Mouse (Mus musculus) erythroid progenitor cell, adult 5-6 weeks (primary cell): ENCODE results near the gene Nfic. TPM values are rescaled to one million over a fixed set of nuclear protein-coding genes. Genes with fewer than 3 reads are reported as not detected.
A peak's percentile ranks its signal among the peaks of the same experiment; 100 is the strongest.

ENCODE experiments used
- ATAC-seq: replicated peaks from 2 replicates; pipeline ENCODE4 v1.8.0; 2016; ENCODE audit warnings: moderate number of reproducible peaks, mild to moderate bottlenecking, moderate TSS enrichment, inconsistent platforms; ENCODE audit not compliant: poor library complexity, low FRiP score, severe bottlenecking
- total RNA-seq, 2 experiments: library from RNA; stranded (forward) in 1 of 2; stranded (reverse) in 1 of 2; fragments of 150-400 nt in 1 of 2; fragments of 186-747, 209-891 nt in 1 of 2; gene quantifications; 2 replicates each; pipeline versions ENCODE4 v1.2.3 to v1.2.4; 2015 to 2017; ENCODE audit warnings: low replicate concordance in 2 of 2

Gene Nfic
- total RNA-seq (2015; ENCODE audit: low replicate concordance), result 10.1 and 15.1 TPM in 2 replicates
- total RNA-seq (2017; ENCODE audit: low replicate concordance), result 0.45 and 0.90 TPM in 2 replicates

DNA sequence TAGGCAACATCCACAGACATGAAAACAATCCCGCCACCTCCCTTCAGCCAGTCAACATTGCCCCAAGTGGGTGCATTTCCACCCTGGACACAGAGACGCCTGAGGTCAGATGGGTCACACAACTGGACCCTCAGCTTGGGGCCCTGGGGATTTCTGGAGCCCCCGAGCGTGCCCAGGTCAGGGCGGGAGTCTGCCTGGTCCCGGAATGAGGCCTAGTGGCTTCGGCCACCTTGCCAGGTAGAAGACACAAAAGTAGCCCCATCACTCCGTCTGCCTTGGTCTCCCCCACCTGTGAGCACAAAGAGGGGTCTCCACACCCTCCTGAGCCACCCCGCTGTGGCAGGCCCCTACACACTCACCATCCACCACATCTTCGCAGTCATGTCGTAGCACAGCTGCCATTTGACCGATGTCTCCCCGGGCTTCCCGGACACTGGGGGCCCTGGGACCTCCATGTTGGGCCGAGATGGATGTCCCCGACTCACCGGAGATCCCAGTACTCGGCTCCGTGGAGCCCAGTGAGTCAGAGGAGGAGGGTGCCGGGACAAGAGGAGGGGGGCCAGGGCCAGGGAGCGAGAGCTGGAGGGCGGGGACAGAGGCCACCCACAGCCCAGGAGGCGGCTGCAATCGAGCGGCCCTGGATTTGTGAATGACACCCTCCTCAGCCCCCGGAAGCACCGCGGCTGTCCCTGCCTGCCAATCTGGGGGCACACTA, at the start of gene Nfic:
TSS of gene Nfic (minus strand) at position 455 of the 715 bp plus-strand sequence.
- no peak for ATAC-seq

DNA sequence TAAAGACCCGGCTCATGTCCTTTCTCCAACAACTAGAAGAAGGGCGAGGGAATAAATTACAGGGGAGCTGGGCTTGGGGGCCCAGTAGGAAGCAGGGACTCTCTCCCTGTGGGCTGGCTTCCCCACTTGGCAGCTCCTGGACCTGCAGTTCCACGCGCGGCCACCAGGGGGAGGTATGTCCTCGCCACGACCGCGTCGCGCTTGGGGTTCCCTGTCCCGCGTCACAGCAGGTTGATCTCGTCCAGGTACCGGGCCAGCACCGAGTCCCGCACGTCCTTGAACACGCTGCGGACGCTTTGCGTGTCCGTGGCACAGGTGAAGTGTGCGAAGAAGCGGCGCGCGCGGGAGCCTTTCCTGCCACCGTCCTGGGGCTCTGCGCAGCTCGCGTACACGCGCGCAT, 47.2 kb upstream of the Nfic start:
- ATAC-seq, result peak; percentile 76

DNA sequence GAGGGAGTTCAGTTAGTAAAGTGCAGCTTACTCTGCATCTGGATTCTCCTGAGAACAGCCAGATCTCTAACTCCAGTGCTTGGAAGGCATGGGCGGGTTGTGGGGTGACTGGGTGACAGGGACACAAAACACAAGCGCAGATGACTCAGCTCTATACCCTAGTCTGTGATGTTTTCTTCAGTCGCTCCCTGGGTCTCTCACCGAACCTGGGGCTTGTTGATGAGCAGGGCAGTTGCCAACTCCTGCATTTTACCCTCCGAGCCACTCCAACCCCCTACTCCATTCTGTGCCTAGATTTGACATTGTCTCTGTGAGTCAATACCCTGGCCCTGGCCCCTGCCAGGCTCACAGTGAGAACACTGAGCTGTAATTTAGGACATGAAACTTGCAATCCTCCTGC, 46.4 kb upstream of the Nfic start:
- no peak for ATAC-seq

DNA sequence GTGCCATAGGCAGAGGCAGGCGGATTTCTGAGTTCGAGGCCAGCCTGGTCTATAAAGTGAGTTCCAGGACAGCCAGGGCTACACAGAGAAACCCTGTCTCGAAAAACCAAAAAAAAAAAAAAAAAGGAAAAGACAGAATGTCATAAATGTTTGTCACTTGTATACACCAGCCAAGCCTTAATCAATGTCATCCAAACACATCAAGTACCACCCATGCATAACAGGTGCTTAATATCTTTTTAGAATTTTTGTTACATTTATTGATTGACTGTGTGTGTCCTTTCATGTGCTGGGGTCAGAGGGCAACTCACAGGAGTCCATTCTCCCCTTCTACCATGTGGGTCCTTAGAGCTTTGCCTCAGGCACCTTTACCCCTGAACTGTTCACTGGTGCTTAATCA, 44.6 kb upstream of the Nfic start, which contains the start of gene S1pr4:
TSS of gene S1pr4 (minus strand) at position 101 of the 400 bp plus-strand sequence.
- ATAC-seq, result no peak

DNA sequence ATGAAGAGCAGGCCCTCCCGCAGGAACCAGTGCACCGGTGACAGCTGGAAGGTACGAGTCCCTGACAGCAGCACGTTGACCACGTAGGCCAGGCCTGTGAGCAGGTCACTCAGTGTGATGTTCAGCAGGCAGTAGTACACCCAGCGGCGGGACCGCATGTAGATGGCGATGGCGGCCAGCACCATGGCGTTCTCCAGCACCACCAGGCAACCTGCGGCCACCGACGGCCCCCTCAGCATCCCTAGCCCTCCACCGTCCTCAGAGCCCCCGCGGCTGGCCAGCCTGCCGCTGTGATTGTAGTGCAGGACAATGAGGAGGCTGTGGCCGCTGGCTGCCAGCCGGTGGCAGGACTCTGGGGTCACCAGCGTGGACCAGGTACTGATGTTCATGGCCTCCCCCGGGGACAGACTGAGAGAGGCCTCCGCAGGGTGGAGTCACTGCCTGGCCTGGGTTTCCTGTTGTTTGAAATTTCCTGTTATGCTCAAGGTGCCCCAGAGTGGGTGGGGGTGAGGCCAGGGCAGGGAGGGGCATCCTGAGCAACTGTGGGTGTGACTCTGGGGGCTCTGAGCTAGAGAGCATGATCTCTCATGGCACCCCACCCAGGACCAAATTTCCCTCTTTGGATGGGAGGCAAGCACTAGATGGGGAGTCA, 43.9 kb upstream of the Nfic start:
- no peak for ATAC-seq

DNA sequence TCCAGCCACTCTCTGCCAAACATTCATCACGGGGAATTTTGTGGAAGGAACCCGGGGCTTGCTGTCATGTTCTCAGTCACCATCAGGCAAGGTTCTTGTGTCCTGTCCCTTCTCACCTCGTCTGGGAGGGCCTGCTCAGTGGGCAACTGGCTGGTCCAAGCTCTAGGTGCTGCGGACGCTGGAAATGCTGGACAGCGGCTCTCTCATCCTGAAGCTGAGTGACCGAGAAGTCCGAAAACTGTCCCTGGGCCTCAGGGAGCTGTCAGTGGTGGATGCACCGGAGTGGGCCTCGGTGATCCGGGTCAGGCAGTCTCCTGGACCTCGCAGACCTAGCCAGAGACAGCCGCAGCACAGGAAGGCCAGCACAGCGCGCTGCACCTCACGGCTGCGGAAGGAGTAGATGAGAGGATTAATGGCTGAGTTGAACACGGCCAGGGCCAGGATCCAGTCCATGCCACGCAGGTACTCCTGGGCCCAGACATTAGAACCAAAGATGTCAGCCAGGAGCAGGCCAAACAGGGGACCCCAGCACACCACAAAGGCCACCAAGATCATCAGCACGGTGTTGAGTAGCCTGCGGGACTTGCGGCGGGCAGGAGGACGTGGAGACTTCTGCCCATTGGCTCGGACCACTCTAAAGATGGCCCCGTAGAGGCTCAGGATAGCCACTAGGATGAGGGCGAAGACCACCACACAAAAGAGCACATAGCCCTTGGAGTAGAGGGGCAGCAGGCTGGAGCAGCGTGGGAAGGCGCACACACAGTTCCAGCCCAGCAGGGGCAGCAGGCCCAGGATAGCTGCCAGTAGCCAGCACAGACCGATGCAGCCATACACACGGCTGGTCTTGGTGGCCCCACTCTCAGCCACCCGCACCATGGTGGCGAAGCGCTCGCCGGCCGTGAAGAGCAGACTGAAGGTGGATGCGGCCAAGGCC, 43.1 kb upstream of the Nfic start:
- no peak for ATAC-seq

DNA sequence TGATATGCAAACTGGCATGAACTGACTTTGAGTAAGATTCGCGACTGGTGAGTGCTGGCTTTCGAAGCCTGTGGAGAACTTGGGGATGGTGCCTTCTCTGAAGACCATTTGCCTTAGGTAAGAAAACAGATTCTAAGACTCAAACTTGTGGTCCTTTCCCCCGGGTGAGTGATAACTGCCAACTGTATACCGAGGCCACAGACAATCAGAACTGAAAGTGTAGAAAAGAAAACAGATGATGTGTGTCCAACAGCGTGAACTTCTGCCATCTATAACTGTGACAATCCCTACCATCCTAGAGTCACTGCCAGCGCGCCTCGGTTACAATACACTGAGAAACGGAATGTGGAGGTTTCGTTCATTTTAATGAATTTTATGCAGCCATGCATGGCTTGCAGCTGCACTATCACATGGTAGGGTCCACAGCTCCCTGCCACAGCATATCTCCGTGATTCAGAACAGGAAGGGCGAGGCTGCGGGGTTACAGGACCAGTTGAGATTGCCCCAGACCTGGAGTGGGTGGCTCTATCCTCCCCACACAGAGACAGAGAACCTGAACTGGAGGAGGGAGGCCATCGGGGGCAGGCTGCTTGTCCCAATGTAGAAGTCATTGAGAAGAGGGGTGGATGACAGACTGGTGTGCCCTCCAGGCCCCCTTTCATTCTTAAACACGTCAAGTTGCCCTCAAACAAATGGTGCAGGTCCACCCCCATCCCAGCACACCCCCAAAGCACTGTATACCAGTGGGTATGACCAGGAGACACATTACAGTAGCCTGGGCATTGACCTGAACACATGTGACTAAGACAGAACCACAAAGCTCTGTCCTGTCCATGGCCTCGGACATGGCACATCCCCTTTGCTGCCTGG, 42.2 kb upstream of the Nfic start:
- ATAC-seq, result no peak

DNA sequence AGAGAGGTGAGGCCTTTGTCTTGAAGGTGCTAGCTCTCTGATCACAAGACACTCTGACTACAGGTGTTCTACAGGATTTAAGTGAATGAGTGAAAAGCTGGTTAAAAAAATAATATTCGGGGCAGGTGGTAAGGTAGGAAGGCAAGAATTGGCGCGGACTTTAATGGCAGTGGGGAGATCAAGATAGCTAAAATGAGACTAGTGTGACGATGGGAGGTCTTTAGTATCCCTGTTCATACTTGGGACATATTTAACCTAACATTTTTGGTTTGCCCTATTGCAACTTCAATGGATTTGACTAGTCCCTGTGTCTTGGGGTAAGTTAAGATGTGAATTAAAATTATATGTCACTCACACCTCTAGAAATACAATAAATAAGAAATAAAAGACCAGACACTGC, 41.5 kb upstream of the Nfic start:
- no peak for ATAC-seq

DNA sequence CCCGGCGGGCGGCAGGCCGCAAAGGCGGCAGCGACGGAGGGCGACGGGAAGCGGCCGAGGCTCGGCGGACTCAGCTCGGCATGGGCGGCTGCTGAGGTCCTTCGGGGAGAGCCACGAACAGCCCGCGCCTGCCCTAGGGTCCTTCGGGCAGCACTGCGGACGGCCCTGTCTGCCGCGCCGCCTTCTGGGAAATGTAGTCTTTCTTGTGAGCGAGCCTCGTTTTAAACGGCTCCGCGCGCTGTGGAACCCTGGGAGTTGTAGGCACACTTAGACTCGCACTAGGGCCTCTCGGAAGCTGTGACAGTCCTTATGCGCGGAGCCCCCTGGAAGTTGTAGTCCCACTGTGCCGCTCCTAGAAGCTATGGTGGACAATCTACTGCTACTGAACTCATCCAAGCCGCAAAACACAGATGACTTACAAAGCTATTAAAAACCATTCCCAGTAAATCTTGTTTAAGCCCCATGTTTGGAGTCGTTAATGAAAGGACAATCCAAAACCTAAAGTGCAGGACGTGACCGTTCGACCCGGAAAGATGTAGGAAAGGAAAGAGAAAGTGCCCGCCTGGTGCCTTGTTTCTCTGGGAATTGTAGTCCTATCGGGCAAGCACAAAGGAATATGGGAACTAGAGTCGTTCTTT, 40.9 kb upstream of the Nfic start, which contains the start of gene Ncln:
TSS of gene Ncln (minus strand) at position 129 of the 638 bp plus-strand sequence.
- peak; percentile 90 for ATAC-seq

DNA sequence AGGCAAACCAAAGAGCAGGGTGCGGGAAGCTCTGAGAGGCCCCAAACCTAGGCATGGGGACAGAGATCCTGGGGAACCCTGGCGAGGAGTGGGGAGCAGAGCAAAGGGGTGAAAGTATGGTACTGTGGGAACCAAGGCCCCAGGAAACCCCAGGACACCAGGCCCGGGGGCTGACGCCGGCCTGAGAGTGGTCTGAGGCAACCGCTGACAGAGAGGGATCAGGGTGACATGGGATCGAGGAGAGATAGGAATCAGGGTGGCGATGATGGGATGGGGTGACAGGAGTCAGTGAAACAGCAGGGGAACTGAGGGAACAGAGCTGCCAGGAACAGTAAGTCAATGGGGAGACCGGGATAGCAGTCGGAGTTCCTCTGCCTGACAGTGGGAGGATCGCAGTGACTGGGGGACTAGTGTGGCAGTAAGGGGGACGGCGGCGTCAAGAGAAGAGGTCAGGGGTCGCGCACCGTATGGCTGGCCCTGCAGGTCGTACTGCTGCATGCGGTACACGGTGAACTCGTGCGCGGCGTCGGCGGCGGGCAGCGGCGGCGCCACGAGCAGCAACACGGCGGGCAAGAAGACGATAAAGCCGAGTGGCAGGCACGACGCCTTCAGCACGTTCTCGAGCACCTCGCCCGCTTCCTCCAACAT, 40.3 kb upstream of the Nfic start:
- ATAC-seq, result peak; percentile 5

DNA sequence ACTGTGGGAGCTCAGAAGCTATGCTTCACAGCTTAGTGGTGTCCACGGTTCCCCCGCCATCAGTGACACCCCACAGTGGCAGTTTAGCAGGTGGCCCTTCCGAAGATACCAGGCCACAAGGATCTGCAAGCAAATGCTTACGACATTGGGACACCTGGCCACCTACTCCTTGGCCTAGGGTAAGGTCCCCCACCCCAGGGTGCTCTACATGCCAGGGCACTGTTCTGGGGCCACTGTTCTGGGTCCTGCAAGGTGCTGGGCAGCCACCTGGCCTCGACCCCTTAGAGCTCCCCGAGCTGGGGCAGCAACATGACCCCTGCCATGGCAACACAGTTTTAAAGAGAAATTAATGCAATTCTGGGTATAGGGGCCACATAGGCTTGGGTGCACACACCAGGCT, 39.7 kb upstream of the Nfic start:
- ATAC-seq, result no peak

DNA sequence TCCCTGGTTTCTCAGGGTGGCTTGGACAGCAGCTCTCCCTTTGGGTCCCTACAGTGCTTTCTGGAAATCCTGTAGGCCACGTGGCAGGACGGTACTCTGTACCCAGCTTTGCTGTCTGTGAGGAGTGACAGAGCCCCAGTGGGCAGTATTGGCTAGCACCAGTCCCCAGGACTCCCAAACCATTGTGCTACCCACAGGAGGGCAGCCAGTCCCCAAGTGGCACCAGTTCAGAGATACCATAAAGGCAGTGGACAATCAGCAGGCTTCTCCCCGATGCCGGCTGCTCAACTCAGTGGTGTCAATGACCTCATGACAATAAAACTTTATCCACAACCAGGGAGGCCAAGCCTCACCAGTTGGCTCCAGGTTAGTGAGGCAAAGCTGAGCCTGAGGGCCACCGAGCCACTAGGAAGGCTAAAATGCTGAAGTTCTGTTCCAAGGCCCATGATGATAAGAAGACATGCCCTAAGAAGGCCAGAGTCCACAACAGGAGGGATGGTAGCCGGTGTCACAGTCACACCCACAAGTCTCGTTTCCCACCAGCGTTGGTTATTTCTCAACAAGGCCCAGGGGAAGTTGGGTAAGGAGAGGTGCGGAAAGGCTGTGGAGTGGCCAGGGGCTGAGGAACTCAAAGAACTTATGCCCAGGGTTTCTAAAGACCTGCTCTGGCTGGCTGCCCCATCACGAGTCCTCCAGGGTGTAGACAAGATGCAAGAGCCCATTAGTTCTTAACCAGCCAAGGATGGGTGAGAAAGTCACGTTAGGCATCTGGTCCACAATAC, 39.0 kb upstream of the Nfic start:
- ATAC-seq, result no peak

DNA sequence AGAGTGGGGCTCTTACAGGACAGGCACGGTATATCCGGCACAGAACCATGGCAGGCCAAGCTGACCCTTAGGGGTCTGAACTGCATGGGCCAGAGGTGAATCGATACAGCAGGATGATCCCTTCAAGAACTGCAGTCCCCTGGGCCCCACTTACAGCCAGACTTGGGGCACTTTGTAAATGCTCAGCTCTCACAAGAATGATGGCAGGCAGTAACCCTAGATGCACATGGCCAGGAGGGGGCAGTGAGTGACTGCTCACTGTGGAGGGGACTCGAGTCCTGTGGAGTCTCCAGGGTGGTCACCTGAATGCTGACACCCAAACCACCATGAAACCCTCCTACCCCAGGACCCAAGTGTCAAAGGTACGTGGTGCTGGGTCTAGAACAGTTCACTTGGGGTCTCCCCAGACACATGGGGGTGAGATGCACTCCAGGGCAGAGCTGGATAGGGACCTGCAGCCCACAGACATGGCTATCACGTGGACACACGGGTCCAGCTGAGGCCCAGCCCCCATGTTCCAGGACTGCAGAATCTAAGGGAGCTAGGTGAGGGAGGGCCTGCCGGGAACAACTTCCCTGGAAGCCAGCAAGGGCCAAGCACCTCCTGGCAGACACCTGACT, 38.3 kb upstream of the Nfic start:
- no peak for ATAC-seq

DNA sequence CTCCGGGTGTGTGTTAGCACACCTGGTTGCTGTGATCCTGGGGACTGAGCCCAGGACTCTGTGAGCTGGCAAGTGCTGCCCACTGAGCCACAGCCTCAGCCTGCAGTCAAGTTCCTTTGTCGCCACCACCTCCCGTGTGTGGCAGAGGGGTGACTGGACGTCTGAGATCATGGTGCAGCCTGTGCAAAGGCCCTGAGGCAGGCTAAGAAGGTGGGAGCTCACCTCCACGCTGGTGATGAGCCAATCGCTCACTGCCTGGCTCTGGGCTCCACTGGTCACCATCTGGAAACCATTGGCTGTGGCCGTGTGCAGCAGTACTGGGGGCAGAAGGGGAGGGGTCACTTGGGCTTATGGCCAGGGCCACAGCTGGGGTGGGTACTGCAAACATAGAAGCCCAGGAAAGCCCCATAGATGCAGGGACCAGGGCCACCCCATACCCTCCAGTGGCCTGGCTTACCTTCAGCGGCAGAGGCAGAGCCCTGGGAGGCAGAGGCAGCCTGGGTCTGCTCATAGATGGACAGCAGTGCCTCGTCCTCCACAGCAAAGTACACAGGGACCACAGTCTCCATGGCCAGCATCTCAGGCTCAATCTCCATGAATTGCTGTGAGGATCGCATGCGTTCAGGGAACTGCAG, 37.3 kb upstream of the Nfic start:
- no peak for ATAC-seq

DNA sequence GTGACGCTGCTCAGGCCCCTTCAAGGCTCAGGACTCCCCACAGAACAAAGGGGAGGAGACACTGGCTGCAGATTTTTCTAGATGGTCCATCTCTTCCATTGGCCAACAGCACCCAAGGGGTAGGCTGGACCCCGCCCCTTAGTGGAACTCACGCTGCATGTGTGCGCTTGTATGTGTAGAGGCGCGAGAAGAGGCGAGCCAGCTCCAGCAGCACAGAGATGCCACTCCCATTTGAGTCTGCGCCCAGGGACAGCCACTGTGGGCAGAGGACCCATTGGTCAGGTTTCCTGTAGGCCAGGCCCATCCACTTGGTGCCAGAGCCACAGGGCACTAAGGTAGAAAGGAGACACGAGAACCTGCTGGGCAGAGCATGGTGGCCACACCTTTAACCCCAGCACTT, 35.6 kb upstream of the Nfic start:
- no peak for ATAC-seq

DNA sequence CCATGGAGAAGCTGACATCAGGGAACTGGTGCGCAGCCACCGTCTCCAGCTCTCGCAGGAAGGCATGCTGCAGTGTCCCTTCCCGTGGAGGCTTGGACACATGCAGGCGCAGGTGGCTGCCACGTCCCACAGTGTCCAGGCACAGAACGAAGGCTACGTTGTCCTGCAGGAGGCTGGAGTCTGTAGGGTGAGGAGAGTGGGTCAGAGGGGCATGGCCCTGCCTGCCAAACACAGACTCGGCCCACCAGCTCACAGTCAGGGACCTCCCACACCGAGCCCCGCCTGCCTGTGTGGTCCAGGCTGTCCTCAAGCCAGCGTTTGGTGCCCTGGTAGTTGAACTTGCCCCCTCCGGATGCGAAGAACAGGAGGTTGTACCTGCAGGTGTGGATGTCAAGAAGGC, 34.5 kb upstream of the Nfic start:
- no peak for ATAC-seq

DNA sequence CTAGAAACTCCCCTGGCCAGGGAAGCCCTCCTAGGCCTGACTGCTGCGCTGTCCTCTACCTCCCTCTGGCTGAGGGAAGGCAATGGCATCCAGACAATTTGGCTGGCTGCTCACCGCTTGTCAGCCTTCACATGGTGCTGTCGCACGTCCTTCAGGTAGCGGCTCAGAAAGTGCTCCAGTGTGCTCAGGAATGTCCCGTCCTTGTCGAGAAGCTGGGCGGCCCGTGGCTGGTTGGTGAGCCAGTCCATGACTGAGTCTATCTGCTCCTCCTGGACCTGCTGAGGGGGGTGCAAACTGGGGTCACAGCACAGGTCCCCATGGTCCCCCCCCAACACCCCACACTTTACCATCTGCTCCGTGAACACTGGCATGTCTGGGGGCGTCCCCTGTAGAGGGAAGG, 32.6 kb upstream of the Nfic start:
- ATAC-seq, result no peak
